Mouse (Mus musculus): ENCODE measurements at regions not wholly inside any gene's neighbourhood (a gene's known extent, or its start where the extent isn't known, plus 50 kb on each side); places are given as distances from the start of the nearest gene placed in this dataset.

DNA sequence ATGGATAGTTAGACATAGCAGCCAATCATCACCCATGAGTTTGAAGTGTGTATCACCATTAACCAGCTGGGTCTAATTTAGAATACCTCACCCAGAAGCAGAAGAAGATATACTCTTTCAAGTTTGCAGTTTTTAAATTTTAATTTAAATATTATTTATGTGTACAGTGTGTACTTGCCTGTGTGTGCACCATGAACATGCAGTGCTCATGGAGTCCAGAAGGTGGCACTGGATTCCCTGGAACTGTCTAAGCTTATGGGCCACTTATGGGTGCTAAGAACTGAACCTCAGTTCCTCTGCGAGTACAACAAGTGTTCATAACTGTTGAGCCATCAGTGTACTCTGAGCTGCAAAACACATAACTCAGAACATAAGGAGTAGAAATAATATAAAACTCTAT, 675.6 kb downstream of the Adcyap1 start:
- no peak for DNase-seq

DNA sequence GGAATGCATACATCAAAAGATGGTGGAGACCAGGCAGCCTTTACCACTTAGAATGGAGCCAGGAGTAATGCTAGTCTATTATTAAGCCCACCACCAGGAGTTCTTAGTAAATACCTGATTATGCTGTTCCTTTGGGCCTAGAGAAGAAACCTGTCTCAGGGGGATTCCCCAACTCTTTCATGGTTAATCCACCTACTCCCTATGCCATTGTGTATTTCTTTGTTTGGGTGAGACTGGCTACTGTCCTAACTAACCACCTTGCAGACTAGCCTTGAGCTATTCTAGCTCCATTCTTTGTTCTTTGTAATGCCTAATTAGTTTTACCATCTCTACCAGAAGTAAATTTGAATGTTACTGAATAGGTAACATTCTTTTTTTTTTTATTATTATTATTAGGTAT, 706.8 kb downstream of the Adcyap1 start:
- no peak for DNase-seq

DNA sequence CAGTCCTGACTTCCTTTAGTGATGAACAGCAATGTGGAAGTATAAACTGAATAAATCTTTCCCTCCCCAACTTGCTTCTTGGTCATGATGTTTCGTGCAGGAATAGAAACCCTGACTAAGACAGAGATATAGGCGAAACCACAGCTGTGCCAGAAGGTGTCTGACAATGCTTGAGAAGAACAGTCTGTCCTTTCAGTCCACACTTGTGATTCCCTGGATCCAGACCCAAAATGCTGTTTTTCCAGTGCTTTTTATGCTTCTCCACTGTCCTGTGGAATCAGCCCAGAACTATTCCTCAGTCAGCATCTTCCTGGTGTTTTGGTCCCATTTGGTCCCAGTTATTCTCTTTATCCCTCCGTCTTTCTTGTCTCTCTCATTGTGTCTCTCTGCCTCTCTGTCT, 723.6 kb downstream of the Adcyap1 start:
- peak; percentile 16 for DNase-seq

DNA sequence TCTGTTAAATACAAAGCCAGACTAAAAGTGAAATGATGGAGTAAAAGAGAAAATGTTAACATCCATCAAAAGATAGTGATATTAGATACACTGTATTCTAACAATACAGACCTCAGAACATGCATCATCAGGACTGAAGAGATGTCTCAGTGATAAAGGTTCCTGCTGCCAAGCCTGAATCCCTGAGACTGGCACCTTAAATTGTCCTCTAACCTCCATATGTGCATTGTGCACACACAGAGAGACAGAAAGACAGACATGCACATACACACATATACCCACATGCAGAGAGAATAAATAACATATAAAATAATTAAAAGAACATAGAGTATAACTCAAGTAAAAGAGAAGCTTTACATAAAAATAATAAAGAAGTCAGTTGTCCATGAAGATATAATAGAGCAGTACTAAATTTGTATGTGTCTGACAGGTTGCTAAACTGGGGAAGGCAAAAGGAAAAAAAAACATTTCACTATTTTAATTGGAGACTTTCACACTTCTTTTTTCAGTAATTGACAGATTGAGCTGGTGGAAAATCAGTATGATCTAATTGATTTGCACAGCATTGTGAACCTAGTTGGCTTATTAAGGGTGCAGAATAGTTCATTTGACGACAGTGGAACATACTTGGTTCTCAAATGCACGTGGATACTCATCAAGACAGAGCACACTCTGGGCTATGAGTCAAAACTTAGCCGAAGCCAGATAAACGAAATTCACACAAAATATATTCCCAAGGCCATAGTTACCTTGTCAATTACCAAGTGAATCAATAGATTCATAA, 725.6 kb downstream of the Adcyap1 start:
- no peak for DNase-seq
